Mouse (Mus musculus): ENCODE results near the gene Ube2q2. TPM values are rescaled to one million over a fixed set of nuclear protein-coding genes. Genes with fewer than 3 reads are reported as not detected.

Gene Ube2q2
- polyA plus RNA-seq, 1 experiment: not detected

DNA sequence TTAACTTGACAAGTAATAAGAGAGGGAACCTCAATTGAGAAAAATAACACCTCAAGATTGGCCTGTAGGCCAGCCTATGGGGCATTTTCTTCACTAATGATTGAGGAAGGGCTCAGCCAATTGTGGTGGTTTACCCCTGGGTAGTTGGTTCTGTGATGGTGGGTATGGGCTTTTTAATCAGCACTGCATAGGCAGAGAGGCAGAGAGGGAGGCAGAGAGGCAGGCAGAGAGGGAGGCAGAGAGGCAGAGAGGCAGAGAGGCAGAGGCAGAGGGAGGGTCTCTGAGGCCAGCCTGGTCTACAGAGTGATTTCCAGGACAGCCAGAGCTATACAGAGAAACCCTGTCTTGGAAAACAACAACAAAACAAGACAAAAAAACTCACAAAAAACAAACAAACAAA lies 2.4 kb downstream of the Ube2q2 start:
- TF ChIP-seq POLR2A (IDR thresholded peaks at IDR 0.05; ENCODE audit: insufficient read depth, low read depth, low read length) (no peak), CTCF (IDR thresholded peaks at IDR 0.05; ENCODE audit: insufficient read depth, low read depth, low read length) (no peak)
- Histone ChIP-seq H3K4me3 (ENCODE audit: insufficient read depth, low read depth, low read length) (no peak overlapping the region), H3K27ac (ENCODE audit: insufficient read depth, low read depth, low read length) (no peak overlapping the region), H3K4me1 (ENCODE audit: control insufficient read depth, insufficient read depth, low read length) (peaks cover 7% of the 10 kb centered on the region)

DNA sequence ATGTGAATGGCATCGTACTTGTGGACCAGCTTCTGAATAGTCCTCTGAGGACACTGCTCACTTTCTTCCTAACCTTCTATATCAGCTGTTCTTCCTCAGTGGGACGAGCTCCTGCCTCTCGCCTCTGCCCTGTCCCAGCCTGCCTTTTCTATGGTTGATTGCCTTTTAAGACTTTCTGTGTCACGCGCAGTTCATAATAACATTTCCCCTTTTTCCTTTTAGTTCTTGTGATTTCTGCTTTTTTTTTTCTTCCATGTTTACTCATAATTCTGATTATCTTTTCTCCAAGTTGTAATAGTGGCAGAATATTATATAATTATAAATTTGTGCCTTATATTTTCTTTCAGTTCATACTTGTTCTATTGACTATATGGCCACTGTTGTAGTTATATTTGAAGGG lies 4.3 kb downstream of the Ube2q2 start:
- Histone ChIP-seq H3K4me3 (ENCODE audit: insufficient read depth, low read depth, low read length) (no peak overlapping the region), H3K4me1 (ENCODE audit: control insufficient read depth, insufficient read depth, low read length) (peaks cover 7% of the 10 kb centered on the region), H3K27ac (ENCODE audit: insufficient read depth, low read depth, low read length) (no peak overlapping the region)
- WGBS: 84% methylated on average over 5 of the region's 5 CpGs
- TF ChIP-seq POLR2A (IDR thresholded peaks at IDR 0.05; ENCODE audit: insufficient read depth, low read depth, low read length) (no peak), CTCF (IDR thresholded peaks at IDR 0.05; ENCODE audit: insufficient read depth, low read depth, low read length) (no peak)

DNA sequence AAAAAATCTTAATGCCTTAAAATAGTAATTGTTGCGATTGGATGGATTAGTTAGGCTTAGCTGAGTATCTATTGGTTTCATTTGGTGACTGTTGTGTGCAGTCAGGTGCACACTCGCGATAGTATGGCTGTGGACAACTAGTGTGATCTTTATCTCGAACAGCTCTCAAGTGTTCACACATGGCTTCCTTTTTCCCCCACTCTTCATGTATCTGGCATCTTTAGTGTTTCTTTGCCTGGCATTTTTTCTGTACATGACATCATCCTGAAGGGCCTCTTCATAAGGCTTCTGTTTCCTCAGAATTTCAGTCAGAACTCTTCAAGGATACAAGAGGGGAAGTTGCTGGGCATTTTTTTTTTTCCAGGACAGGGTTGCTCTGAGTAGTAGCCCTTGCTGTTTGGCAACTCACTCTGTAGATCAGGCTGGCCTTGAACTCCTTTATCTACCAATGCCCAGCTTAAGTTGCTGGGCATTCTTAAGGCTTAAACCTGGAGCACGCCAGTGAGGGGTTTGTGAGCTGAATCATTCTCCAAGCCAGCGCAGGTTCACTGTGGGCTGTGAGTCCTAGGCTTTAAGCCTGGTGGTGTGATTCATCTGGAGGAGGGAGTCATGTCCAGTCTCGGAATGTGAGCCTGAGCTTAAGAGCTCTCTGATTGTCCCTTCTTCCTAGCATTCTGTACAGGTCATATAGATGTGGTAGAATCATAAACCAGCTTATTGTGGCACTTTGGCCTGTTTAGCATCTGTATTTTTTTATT lies 22.2 kb downstream of the Ube2q2 start:
- TF ChIP-seq CTCF (IDR thresholded peaks at IDR 0.05; ENCODE audit: insufficient read depth, low read depth, low read length) (no peak), POLR2A (IDR thresholded peaks at IDR 0.05; ENCODE audit: insufficient read depth, low read depth, low read length) (no peak)
- Histone ChIP-seq H3K4me1 (ENCODE audit: control insufficient read depth, insufficient read depth, low read length) (peaks cover 3% of the 10 kb centered on the region), H3K4me3 (ENCODE audit: insufficient read depth, low read depth, low read length) (no peak overlapping the region), H3K27ac (ENCODE audit: insufficient read depth, low read depth, low read length) (no peak overlapping the region)
- WGBS: 78% methylated on average over 7 of the region's 7 CpGs

DNA sequence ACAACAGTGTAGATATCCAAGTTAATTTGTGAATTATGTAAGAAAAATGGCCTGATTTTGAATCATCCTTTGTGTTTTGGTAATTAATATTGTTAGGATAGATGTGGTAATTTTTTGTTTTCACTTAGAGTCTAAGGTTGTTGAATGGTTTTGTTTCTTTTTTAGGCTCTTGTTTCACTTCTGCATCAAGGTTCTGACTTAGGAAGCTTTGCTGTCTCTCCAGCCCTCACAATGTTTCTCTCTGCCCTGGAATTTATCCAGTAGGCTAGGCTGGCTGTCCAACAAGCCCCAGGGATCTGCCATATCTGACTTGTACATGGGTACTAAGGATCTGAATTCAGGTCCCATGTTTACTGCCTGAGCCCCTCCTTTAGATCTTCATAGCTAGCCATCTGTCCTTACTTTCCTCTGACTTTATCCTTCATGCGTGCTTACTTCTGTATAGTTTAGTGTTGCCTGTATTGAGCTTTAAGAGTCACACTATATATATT lies 23.6 kb downstream of the Ube2q2 start:
- WGBS: 94% methylated on average over 1 of the region's 1 CpGs
- Histone ChIP-seq H3K4me3 (ENCODE audit: insufficient read depth, low read depth, low read length) (no peak overlapping the region), H3K4me1 (ENCODE audit: control insufficient read depth, insufficient read depth, low read length) (peaks cover 3% of the 10 kb centered on the region), H3K27ac (ENCODE audit: insufficient read depth, low read depth, low read length) (no peak overlapping the region)
- TF ChIP-seq POLR2A (IDR thresholded peaks at IDR 0.05; ENCODE audit: insufficient read depth, low read depth, low read length) (no peak), CTCF (IDR thresholded peaks at IDR 0.05; ENCODE audit: insufficient read depth, low read depth, low read length) (no peak)

DNA sequence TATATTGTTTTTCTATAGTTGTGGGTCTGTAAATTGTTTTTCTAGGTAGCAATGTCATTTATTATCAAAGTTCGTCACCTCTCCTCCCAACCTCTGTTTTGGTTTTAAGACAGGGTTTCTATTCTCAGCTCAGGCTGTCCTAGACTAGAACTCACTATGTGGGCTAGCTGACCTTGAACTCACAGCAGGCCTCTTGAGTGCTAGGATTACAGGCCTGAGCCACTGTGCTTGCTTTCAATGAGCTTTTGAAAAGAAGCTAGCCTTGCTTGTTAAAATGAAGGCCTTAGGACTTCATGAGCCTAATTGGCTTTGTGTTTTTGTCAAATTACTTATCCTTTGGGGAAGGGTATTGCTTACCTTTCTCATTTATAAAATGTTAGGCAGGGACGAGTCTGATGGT lies 25.6 kb downstream of the Ube2q2 start:
- no peak overlapping the region for H3K4me3 ChIP-seq (ENCODE audit: insufficient read depth, low read depth, low read length)
- no peak overlapping the region for H3K27ac ChIP-seq (ENCODE audit: insufficient read depth, low read depth, low read length)
- whole genome bisulfite sequencing: 66% methylated on average over 2 of the region's 2 CpGs
- peaks cover 3% of the 10 kb centered on the region for H3K4me1 ChIP-seq (ENCODE audit: control insufficient read depth, insufficient read depth, low read length)
- TF ChIP-seq CTCF (IDR thresholded peaks at IDR 0.05; ENCODE audit: insufficient read depth, low read depth, low read length) (no peak), POLR2A (IDR thresholded peaks at IDR 0.05; ENCODE audit: insufficient read depth, low read depth, low read length) (no peak)

DNA sequence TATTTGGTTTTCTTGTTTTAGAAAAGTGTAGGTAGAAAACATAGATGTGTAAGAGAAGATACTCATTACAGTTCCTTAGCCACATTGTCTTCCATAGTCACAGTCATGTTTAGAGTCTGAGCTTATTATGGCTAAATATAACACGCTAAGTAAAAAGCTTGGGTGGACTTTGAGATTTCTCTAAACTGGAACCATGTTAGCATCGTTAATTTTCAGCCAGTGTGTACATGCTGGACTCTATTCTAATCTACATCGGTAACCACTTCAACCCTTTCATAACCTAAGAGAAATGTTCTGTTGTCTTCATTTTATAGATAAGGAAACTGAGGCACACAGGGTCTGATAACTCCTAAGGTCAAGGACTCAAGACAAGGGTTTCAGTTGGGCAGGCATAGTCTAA lies 47.2 kb downstream of the Ube2q2 start:
- no peak overlapping the region for H3K27ac ChIP-seq (ENCODE audit: insufficient read depth, low read depth, low read length)
- H3K4me3 ChIP-seq (ENCODE audit: insufficient read depth, low read depth, low read length): no peak overlapping the region
- no peak for TF ChIP-seq CTCF (IDR thresholded peaks at IDR 0.05; ENCODE audit: insufficient read depth, low read depth, low read length)
- no peak for TF ChIP-seq POLR2A (IDR thresholded peaks at IDR 0.05; ENCODE audit: insufficient read depth, low read depth, low read length)
- WGBS: 86% methylated on average over 3 of the region's 3 CpGs
- H3K4me1 ChIP-seq (ENCODE audit: control insufficient read depth, insufficient read depth, low read length): no peaks in the 10 kb centered on the region

DNA sequence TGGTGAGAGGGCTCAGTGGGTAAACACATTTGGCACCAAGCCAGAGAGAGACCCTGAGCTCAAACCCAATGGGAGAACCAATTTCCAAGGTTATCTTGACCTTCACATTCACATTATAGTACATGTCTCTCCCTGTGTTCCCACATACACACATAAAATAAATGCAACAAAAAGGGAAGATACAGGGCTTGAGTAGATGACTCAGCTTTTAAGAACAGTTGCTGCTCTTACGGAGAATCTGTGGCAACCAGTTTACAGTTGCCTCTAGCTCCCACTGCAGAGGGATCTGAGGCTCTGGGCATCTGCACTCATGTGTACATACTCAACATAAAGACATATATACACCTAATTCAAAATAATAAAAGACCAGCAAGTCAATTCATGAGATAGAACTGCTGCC lies 49.6 kb downstream of the Ube2q2 start:
- WGBS: 48% methylated on average over 1 of the region's 1 CpGs
- no peak for TF ChIP-seq POLR2A (IDR thresholded peaks at IDR 0.05; ENCODE audit: insufficient read depth, low read depth, low read length)
- no peak for TF ChIP-seq CTCF (IDR thresholded peaks at IDR 0.05; ENCODE audit: insufficient read depth, low read depth, low read length)
- Histone ChIP-seq H3K4me3 (ENCODE audit: insufficient read depth, low read depth, low read length) (no peak overlapping the region), H3K4me1 (ENCODE audit: control insufficient read depth, insufficient read depth, low read length) (no peaks in the 10 kb centered on the region), H3K27ac (ENCODE audit: insufficient read depth, low read depth, low read length) (no peak overlapping the region; the same call in 1 of the 2 replicates)

DNA sequence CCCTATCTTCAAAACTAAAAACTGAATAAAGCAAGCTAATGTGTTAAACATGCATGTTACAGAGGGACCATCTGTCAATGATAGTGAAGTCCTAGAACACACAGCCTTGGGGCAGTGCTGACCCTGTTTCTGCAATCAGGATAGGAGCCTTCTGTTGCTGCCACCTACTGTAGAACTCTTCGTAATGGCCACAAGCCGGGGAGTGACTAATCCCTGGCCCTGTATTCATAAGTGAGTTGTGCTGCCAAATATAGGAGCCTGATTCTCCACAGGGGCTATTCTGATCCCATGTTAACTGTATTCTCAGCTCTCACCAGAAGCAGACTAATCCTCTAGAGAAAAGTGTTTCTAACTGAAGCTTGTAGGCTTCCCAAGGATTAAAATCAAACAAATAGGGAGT lies 50.7 kb downstream of the Ube2q2 start:
- no peak for TF ChIP-seq POLR2A (IDR thresholded peaks at IDR 0.05; ENCODE audit: insufficient read depth, low read depth, low read length)
- TF ChIP-seq CTCF (IDR thresholded peaks at IDR 0.05; ENCODE audit: insufficient read depth, low read depth, low read length): no peak
- Histone ChIP-seq H3K4me3 (ENCODE audit: insufficient read depth, low read depth, low read length) (no peak overlapping the region), H3K4me1 (ENCODE audit: control insufficient read depth, insufficient read depth, low read length) (no peaks in the 10 kb centered on the region), H3K27ac (ENCODE audit: insufficient read depth, low read depth, low read length) (no peak overlapping the region)
- 17% methylated on average over 2 of the region's 2 CpGs for WGBS

DNA sequence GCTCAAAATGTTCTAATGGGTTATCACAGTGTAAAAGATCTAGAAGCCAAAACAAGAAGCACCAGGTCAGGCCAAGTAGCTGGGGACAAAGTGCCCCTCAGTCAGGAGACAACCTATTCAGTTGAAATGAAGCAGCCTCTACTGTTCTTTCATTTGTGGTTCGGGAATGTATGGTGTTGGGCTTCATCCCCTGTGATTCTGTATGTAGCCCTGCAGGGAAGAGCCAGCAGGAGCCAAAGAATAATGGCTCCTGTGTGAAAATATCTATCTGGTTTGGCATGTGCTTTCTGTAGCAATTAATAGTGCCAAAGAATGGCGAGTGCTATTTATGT lies 59.8 kb downstream of the Ube2q2 start:
- Histone ChIP-seq H3K4me1 (ENCODE audit: control insufficient read depth, insufficient read depth, low read length) (peaks cover 4% of the 10 kb centered on the region; the same call in 1 of the 2 replicates), H3K27ac (ENCODE audit: insufficient read depth, low read depth, low read length) (peak overlapping the region; percentile 43; the same call in 1 of the 2 replicates), H3K4me3 (ENCODE audit: insufficient read depth, low read depth, low read length) (peak overlapping the region; percentile 74)
- TF ChIP-seq POLR2A (IDR thresholded peaks at IDR 0.05; ENCODE audit: insufficient read depth, low read depth, low read length) (no peak), CTCF (IDR thresholded peaks at IDR 0.05; ENCODE audit: insufficient read depth, low read depth, low read length) (no peak)
- WGBS: 0% methylated on average over 2 of the region's 2 CpGs

All from olfactory bulb, adult 2 months (tissue).